Mouse (Mus musculus) ES-Bruce4 (cell line): ENCODE results near the gene Pja2.

Experiments used
- CTCF ChIP-seq: IDR thresholded peaks from one replicate; pipeline ENCODE4 v1.8.1; 2011; ENCODE audit warnings: low read depth, low read length
- POLR2A ChIP-seq: IDR thresholded peaks from one replicate; pipeline ENCODE4 v1.8.1; 2011; ENCODE audit warnings: low read length; ENCODE audit not compliant: insufficient read depth

DNA sequence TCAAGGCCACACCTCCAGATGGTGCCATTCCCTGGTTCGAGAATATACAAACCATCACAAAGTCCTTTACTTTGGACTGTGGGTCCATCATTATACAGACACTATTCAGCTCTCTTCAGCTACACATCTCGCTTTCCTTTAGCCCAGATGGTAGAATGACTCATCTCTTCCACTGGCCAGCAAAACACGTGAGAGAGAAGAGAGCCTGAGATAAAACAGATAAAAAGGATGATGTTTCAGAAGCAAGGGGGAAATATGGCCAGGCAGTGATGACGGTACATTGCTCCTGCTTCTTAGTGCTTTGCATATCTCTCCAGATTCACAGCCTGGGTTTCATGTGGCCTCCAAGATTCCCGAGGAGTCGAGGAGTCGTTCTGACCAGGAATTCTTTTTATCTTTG is 10.0 kb upstream of the Pja2 start:
- TF ChIP-seq POLR2A (no peak), CTCF (no peak)
